Mouse (Mus musculus) testis, adult 2 months (tissue): ENCODE measurements at regions not wholly inside any gene's neighbourhood (a gene's known extent, or its start where the extent isn't known, plus 50 kb on each side); places are given as distances from the start of the nearest gene placed in this dataset.

Source experiments
- H3K27ac ChIP-seq: fragments of 200-500 bp; 2 replicates; pipeline ENCODE4 v1.5.1; 2012; ENCODE audit warnings: low read depth, low read length; ENCODE audit not compliant: control insufficient read depth, insufficient read depth
- H3K27me3 ChIP-seq: fragments of 200-500 bp; 2 replicates; pipeline ENCODE4 v1.6.1; 2012; ENCODE audit warnings: mild to moderate bottlenecking, low read length, moderate library complexity; ENCODE audit not compliant: control insufficient read depth, insufficient read depth
- H3K36me3 ChIP-seq: fragments of 200-500 bp; 2 replicates; pipeline ENCODE4 v1.6.1; 2012; ENCODE audit warnings: mild to moderate bottlenecking, low read length; ENCODE audit not compliant: control insufficient read depth, insufficient read depth
- H3K4me1 ChIP-seq: fragments of 200-500 bp; 2 replicates; pipeline ENCODE4 v1.6.1; 2012; ENCODE audit warnings: low read length; ENCODE audit not compliant: control insufficient read depth, insufficient read depth
- H3K4me3 ChIP-seq: fragments of 200-500 bp; 2 replicates; pipeline ENCODE4 v1.5.1; 2012; ENCODE audit warnings: low read depth, mild to moderate bottlenecking, low read length, moderate library complexity, mixed read lengths; ENCODE audit not compliant: control insufficient read depth
- CTCF ChIP-seq: fragments of 200-500 bp; IDR thresholded peaks from 2 replicates; pipeline ENCODE4 v1.5.1; 2012; ENCODE audit warnings: low read depth, mild to moderate bottlenecking, inconsistent platforms, low read length, moderate library complexity; ENCODE audit not compliant: control insufficient read depth, insufficient read depth, insufficient replicate concordance
- POLR2A ChIP-seq: fragments of 200-500 bp; IDR thresholded peaks from 2 replicates; pipeline ENCODE4 v1.6.1; 2012; ENCODE audit warnings: low read depth, mild to moderate bottlenecking, inconsistent platforms, low read length, moderate library complexity; ENCODE audit not compliant: control insufficient read depth

DNA sequence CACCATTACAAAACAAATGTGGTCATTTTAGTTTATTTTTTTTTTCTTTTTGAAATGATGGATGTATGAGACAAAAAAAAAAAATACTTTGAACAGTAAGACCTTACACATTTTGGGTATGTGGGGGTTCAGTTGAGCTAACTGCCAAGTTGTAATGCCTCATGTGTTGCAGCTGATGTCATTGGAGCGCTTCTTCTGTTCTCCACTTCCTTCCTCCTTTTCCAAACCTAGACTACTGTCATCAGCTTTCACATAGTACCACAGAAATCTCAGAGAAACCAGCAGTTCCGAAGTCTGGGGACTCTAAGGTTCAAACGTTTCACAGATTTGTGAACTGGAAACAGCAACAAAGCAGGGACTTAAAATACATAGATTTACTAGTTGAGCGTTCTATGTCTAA, 270.7 kb downstream of the Usp25 start:
- Histone ChIP-seq H3K36me3 (no peaks in the 10 kb centered on the region), H3K27ac (no peak overlapping the region), H3K4me1 (no peaks in the 10 kb centered on the region), H3K4me3 (no peak overlapping the region), H3K27me3 (no peaks in the 10 kb centered on the region)
- TF ChIP-seq POLR2A (no peak), CTCF (no peak)

DNA sequence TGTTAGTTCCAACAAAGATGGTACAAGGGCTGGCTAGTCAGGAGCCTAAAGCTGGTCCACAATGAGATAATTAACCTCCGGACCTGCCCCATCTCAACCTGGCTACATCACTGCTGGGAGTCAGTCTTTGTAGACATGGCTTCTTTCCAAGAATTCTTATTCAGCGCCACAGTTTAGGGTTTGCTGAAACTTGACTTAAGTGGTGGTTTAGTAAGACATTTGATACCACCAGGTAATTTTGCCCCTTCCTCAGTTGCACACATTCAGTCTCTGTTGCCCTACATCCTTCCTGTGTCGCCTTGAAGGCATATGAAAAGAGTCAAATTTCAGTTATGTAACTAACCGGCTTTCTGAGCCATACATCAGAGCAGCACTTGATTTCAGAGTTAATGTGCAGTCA, 266.4 kb downstream of the Usp25 start:
- Histone ChIP-seq H3K27ac (no peak overlapping the region), H3K4me1 (no peaks in the 10 kb centered on the region), H3K4me3 (no peak overlapping the region), H3K27me3 (no peaks in the 10 kb centered on the region), H3K36me3 (no peaks in the 10 kb centered on the region)
- no peak for TF ChIP-seq POLR2A
- no peak for TF ChIP-seq CTCF

DNA sequence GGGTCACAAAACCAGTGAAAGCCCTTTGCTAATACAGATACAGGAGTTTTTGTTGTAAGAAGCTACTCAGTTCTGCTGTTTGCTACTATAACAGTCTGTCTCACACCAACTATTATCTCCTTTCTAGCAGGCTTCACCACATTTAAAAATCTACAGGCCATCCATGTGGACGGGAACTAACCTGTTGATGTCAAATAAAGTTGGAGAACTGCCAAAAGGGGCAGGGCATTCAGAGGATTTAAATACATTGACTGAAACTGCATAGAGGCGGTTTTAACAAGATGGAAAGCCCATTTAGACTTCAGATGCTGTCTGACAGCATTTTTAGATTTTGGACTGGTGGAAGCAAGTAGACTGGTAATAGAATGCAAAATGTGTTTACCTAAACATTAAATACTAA, 266.0 kb downstream of the Usp25 start:
- Histone ChIP-seq H3K27me3 (no peaks in the 10 kb centered on the region), H3K27ac (no peak overlapping the region), H3K4me1 (no peaks in the 10 kb centered on the region), H3K4me3 (no peak overlapping the region), H3K36me3 (no peaks in the 10 kb centered on the region)
- TF ChIP-seq POLR2A (no peak), CTCF (no peak)

DNA sequence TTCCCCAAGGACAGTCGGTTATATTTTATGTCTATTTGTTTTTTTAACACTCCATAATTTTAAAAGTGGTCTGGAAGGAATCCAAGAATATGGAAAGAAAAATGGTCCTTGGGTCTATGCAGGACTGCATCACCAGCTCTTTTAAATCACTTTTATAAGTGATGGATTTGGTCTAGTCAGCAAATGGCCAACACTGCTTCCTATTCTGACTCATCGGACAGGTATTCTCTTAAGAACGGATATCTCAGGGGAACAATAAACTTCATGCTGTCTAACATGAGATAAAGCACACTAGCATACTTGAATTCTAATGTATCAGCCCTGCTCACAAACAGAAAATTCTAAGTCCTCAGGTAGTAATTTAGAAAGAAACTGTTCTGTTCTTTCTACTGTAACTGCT, 259.8 kb downstream of the Usp25 start:
- Histone ChIP-seq H3K27me3 (no peaks in the 10 kb centered on the region), H3K36me3 (no peaks in the 10 kb centered on the region), H3K4me3 (no peak overlapping the region), H3K4me1 (no peaks in the 10 kb centered on the region), H3K27ac (no peak overlapping the region)
- TF ChIP-seq CTCF (no peak), POLR2A (no peak)

DNA sequence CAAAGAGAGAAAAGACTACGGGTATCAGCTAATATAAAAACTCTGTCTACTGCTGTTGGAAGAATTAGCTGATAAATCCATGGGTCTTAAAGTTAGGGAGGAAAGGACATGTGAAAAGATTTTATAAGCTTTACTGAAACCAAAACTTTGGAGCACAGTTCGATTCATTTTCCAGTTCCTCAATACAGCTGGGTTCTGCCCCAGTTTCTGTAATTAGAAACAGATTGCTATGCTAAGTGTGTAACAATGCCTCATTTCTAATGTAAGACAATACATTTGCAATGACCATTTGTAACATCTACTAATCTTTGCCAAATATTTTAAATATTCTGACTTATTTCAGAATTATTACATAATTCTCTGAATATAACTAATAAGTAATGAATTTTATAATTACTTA, 255.4 kb downstream of the Usp25 start:
- Histone ChIP-seq H3K36me3 (no peaks in the 10 kb centered on the region), H3K4me3 (no peak overlapping the region), H3K27me3 (no peaks in the 10 kb centered on the region), H3K4me1 (no peaks in the 10 kb centered on the region), H3K27ac (no peak overlapping the region)
- TF ChIP-seq CTCF: no peak
- no peak for TF ChIP-seq POLR2A

DNA sequence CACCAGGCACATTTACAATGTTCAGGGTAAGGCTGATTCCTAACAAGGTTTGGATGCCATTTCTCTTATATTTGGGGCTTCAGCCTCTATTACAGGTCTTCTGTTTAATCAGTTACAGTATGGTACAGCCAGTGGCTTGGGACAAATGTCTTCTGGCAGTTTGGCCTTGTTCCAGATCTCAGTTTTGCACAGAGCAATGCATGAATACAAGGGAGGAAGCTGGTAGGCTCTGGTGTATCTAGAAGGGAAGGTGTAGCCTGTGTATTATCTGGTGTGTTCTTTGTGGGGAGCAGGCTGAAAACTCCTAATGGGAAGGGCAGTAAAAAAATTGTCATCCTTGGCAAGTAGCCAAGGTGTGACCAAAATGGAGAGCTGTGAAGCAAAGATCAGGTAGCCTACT, 254.2 kb downstream of the Usp25 start:
- no peak for TF ChIP-seq CTCF
- TF ChIP-seq POLR2A: no peak
- no peaks in the 10 kb centered on the region for H3K4me1 ChIP-seq

DNA sequence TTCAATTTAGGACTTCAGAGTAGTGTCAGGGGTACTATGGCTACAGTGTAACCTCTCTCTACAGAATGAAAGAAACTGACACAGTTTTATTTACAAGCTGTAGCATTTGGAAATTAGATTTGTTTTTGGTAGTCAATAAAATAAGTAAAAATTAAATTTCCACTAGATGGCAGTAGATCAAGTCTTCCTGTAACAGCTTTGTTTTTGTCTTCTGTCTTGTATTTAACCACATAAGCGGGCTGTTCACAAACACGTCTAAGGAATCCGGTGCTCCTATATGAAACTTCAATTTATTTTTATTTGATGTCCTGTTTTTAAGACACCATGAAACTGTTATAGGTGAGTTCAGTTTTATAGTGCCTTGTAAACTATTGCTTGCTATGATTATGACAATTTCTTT, 238.8 kb downstream of the Usp25 start:
- Histone ChIP-seq H3K27me3 (no peaks in the 10 kb centered on the region), H3K27ac (no peak overlapping the region), H3K4me1 (no peaks in the 10 kb centered on the region), H3K4me3 (no peak overlapping the region), H3K36me3 (no peaks in the 10 kb centered on the region)
- no peak for TF ChIP-seq POLR2A
- no peak for TF ChIP-seq CTCF

More for the DNA sequence above, 254.2 kb downstream of the Usp25 start:
- no peaks in the 10 kb centered on the region for H3K27me3 ChIP-seq
- no peak overlapping the region for H3K27ac ChIP-seq
- no peaks in the 10 kb centered on the region for H3K36me3 ChIP-seq
- no peak overlapping the region for H3K4me3 ChIP-seq

DNA sequence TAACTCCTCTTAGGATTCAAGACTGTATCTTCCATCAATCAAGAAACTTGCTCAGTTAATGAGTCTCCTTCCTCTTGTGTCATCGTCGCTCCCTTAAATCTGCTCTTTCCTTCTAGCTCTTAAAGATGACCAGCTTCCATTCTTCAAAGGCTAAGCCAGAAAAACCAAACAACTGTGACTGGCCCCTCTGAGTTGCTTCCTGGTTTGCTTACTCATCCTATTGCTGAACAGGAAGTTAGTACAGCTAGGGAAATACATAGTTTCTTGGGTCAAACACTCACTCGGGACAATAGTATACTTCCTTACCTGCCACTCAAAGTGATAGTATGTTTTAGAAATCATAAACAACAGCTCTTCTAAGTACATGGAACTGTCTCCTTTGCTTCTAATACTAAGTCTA, 237.9 kb downstream of the Usp25 start:
- Histone ChIP-seq H3K36me3 (no peaks in the 10 kb centered on the region), H3K27ac (no peak overlapping the region), H3K4me3 (no peak overlapping the region), H3K27me3 (no peaks in the 10 kb centered on the region), H3K4me1 (no peaks in the 10 kb centered on the region)
- TF ChIP-seq CTCF (no peak), POLR2A (no peak)
